Mouse (Mus musculus): Measurements from ENCODE around the gene Tnfrsf14. TPM values are rescaled to one million over a fixed set of nuclear protein-coding genes. Genes with fewer than 3 reads are reported as not detected.
A peak's percentile ranks its signal among the peaks of the same experiment; 100 is the strongest.

Gene Tnfrsf14
- polyA plus RNA-seq, 1 experiment from 2014 or later: 1.5 TPM

GRCm38 (mm10) chr4:154904185-154905071 lies 23.9 kb downstream of the Tnfrsf14 start:
- H3K4me3 ChIP-seq (ENCODE audit: low read depth, low read length): peak overlapping the region; percentile 8; the same call in 1 of the 2 replicates
- H3K27me3 ChIP-seq (replicated peaks; ENCODE audit: insufficient read depth, low read length): no peaks in the 10 kb centered on the region
- DNase-seq (ENCODE audit: low spot score) (peak; percentile 94), ATAC-seq (peak; percentile 95)
- TF ChIP-seq EP300 (IDR thresholded peaks at IDR 0.05): no peak
- TF ChIP-seq CTCF (IDR thresholded peaks at IDR 0.05): no peak
- no peak overlapping the region for H3K9ac ChIP-seq (replicated peaks; ENCODE audit: low read depth)
- no peaks in the 10 kb centered on the region for H3K36me3 ChIP-seq (ENCODE audit: insufficient read depth, low read length)
- H3K4me1 ChIP-seq (ENCODE audit: insufficient read depth, low read depth, low read length): 0 out of 2 replicates have a peak, but pooled peaks cover 4% of the 10 kb centered on the region
- 2% methylated on average over 16 of the region's 16 CpGs for WGBS
- H3K9me3 ChIP-seq (ENCODE audit: low read length): no peaks in the 10 kb centered on the region
- H3K27ac ChIP-seq (ENCODE audit: low read length): no peak overlapping the region
- H3K4me2 ChIP-seq (replicated peaks; ENCODE audit: low read depth, low read length): peak overlapping the region; percentile 56

- Histone ChIP-seq H3K4me2 (replicated peaks; ENCODE audit: low read depth, low read length) (no peak overlapping the region), H3K9me3 (ENCODE audit: low read length) (no peaks in the 10 kb centered on the region), H3K27ac (ENCODE audit: low read length) (no peak overlapping the region), H3K4me3 (ENCODE audit: low read depth, low read length) (no peak overlapping the region), H3K36me3 (ENCODE audit: insufficient read depth, low read length) (no peaks in the 10 kb centered on the region), H3K4me1 (ENCODE audit: insufficient read depth, low read depth, low read length) (peaks cover 8% of the 10 kb centered on the region; the same call in 1 of the 2 replicates), H3K27me3 (replicated peaks; ENCODE audit: insufficient read depth, low read length) (no peaks in the 10 kb centered on the region), H3K9ac (replicated peaks; ENCODE audit: low read depth) (no peak overlapping the region)
- 88% methylated on average over 2 of the region's 2 CpGs for WGBS
- no peak for ATAC-seq
- DNase-seq (ENCODE audit: low spot score): no peak
- TF ChIP-seq EP300 (IDR thresholded peaks at IDR 0.05) (no peak), CTCF (IDR thresholded peaks at IDR 0.05) (no peak)
Observed at GRCm38 (mm10) chr4:154902371-154902770, 26.0 kb downstream of the Tnfrsf14 start.

- no peaks in the 10 kb centered on the region for H3K36me3 ChIP-seq (ENCODE audit: insufficient read depth, low read length)
- H3K4me2 ChIP-seq (replicated peaks; ENCODE audit: low read depth, low read length): peak within 1 kb of the TSS; percentile 86
- peak within 1 kb of the TSS; percentile 32 for H3K9ac ChIP-seq (replicated peaks; ENCODE audit: low read depth)
- no peak for TF ChIP-seq EP300 (IDR thresholded peaks at IDR 0.05)
- H3K9me3 ChIP-seq (ENCODE audit: low read length): no peaks in the 10 kb centered on the region
- H3K27me3 ChIP-seq (replicated peaks; ENCODE audit: insufficient read depth, low read length): no peaks in the 10 kb centered on the region
- peak; percentile 98 for ATAC-seq
- H3K4me3 ChIP-seq (ENCODE audit: low read depth, low read length): peak within 1 kb of the TSS; percentile 46
- 0 out of 2 replicates have a peak within 1 kb of the TSS, but pooled peaks have one; percentile 16 for H3K27ac ChIP-seq (ENCODE audit: low read length)
- H3K4me1 ChIP-seq (ENCODE audit: insufficient read depth, low read depth, low read length): peaks cover 8% of the 10 kb centered on the region; the same call in 1 of the 2 replicates
- DNase-seq (ENCODE audit: low spot score): peak; percentile 92
- 1% methylated on average over 43 of the region's 43 CpGs for WGBS
Observed at GRCm38 (mm10) chr4:154898506-154899446, 29.6 kb downstream of the Tnfrsf14 start, which contains the start of gene Fam213b. Gene Fam213b, minus strand, starts transcription at chr4:154899135.

- DNase-seq (ENCODE audit: low spot score) (peak; percentile 21), ATAC-seq (no peak)
- Histone ChIP-seq H3K9me3 (ENCODE audit: low read length) (no peaks in the 10 kb centered on the region), H3K9ac (replicated peaks; ENCODE audit: low read depth) (peak overlapping the region; percentile 32; the same call in 1 of the 2 replicates), H3K4me3 (ENCODE audit: low read depth, low read length) (peak overlapping the region; percentile 46; the same call in 1 of the 2 replicates), H3K4me2 (replicated peaks; ENCODE audit: low read depth, low read length) (peak overlapping the region; percentile 86), H3K27ac (ENCODE audit: low read length) (no peak overlapping the region), H3K4me1 (ENCODE audit: insufficient read depth, low read depth, low read length) (peaks cover 8% of the 10 kb centered on the region; the same call in 1 of the 2 replicates), H3K27me3 (replicated peaks; ENCODE audit: insufficient read depth, low read length) (no peaks in the 10 kb centered on the region), H3K36me3 (ENCODE audit: insufficient read depth, low read length) (no peaks in the 10 kb centered on the region)
- WGBS: 59% methylated on average over 6 of the region's 6 CpGs
- no peak for TF ChIP-seq EP300 (IDR thresholded peaks at IDR 0.05)
Observed at GRCm38 (mm10) chr4:154897676-154898465, 30.5 kb downstream of the Tnfrsf14 start.

- H3K4me1 ChIP-seq (ENCODE audit: insufficient read depth, low read depth, low read length): peaks cover 8% of the 10 kb centered on the region; the same call in 1 of the 2 replicates
- DNase-seq (ENCODE audit: low spot score) (no peak), ATAC-seq (no peak)
- no peak overlapping the region for H3K4me2 ChIP-seq (replicated peaks; ENCODE audit: low read depth, low read length)
- H3K9ac ChIP-seq (replicated peaks; ENCODE audit: low read depth): no peak overlapping the region
- no peak overlapping the region for H3K4me3 ChIP-seq (ENCODE audit: low read depth, low read length)
- no peaks in the 10 kb centered on the region for H3K36me3 ChIP-seq (ENCODE audit: insufficient read depth, low read length)
- TF ChIP-seq CTCF (IDR thresholded peaks at IDR 0.05) (no peak), EP300 (IDR thresholded peaks at IDR 0.05) (no peak)
- H3K27ac ChIP-seq (ENCODE audit: low read length): no peak overlapping the region
- H3K27me3 ChIP-seq (replicated peaks; ENCODE audit: insufficient read depth, low read length): no peaks in the 10 kb centered on the region
- no peaks in the 10 kb centered on the region for H3K9me3 ChIP-seq (ENCODE audit: low read length)
- WGBS: 62% methylated on average over 5 of the region's 5 CpGs
Observed at GRCm38 (mm10) chr4:154895549-154895948, 32.8 kb downstream of the Tnfrsf14 start.

All from lung, postnatal 0 days (tissue).